Mouse (Mus musculus) layer of hippocampus, postnatal 36 days (tissue): ENCODE measurements around the gene Hus1b. TPM values are rescaled to one million over a fixed set of nuclear protein-coding genes. Genes with fewer than 3 reads are reported as not detected.

Source experiments
- DNase-seq, 2 experiments: peaks; one replicate each; pipeline ENCODE4 v3.0.0; 2022
- total RNA-seq, 2 experiments: library from RNA; stranded (reverse); gene quantifications; 2 replicates each; pipeline ENCODE4 v1.2.3; 2021

The Hus1b gene
- total RNA-seq, 2 experiments from 2014 or later = 0.97 TPM; not detected in 1

DNA sequence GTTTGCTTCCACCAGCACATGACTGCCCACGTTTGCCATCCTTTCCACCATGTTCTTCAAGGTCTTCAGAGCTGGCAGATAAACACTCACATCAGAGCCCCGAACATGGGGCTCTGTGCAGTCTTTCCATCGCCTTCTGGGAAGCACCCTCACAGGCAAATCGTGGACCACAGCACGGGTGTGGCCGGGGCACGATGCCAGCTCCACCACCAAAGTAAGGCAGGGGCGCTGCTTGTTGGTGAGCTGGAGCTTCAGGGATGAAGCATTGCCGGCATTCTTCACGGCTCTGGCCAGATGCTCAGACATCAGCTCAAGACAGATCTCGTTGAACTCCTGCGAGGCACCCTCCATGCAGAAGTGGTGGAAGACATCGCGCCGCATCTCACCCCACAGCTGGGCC, 430 bp downstream of the Hus1b start:
- DNase-seq = no peak

- no peak for DNase-seq
Measured at GRCm38 (mm10) chr13:30945788-30946187, 1.8 kb downstream of the Hus1b start.

GRCm38 (mm10) chr13:30932972-30933371, 14.6 kb downstream of the Hus1b start:
- DNase-seq = no peak

- DNase-seq = no peak
Measured at GRCm38 (mm10) chr13:30931613-30932012, 15.9 kb downstream of the Hus1b start.

DNA sequence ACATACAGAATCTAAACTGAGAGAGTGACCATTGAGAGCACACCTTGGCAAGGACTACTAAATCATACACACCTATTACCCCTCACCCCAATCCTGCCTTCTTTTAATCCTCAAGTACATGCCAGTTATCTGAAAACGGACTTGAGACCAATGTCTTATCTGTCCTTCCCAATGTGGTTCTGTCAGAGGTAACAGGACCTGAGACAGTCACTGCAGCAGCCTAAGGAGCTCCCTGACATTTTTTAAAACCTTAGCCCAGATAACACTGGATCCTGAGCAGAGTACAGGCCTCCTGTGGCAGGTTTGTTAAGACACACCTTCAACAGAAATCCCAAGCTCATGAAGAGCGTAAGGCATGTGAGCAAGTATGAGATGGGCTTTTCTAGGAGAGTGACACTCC, 18.4 kb downstream of the Hus1b start:
- no peak for DNase-seq

- DNase-seq = no peak
Measured at GRCm38 (mm10) chr13:30924269-30924668, 23.3 kb downstream of the Hus1b start.

- no peak for DNase-seq
Measured at GRCm38 (mm10) chr13:30921914-30922313, 25.6 kb downstream of the Hus1b start.

DNA sequence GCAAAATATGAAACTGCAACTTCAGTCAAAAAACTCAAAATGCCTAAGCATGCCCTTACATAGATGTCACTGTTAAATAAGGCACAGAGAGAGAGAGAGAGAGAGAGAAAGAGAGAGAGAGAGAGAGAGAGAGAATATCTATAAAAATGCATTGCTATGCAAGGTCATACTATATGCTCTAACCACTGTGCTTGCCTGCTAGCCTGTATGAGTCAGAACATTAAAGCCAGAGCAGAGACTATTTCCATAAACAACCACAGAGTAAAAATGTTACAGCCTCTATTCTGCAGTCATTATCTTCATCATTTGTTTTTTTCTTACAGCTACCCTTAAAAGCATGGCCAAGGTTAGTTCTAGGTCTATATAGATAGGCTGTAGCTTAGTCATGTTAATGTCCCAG, 33.8 kb downstream of the Hus1b start:
- no peak for DNase-seq

DNA sequence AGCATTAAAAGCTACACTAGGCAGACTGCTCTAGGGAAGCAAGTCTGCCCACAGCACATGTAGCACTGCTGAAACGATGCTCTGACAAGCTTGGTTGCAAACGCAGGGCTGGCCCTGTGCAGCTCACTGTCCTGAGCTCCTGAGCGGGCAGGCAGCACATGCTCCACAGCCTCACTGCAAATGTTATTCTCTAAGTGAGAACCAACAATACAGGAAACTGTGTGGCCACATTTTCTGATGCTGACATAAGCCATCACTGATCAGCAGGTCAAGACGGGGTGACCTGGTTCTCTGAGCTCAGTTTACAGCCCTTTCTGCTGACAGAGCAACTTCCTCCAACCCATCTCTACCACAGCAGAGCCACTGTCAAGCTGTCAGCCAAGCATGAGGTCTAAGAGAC, 34.5 kb downstream of the Hus1b start:
- no peak for DNase-seq

DNA sequence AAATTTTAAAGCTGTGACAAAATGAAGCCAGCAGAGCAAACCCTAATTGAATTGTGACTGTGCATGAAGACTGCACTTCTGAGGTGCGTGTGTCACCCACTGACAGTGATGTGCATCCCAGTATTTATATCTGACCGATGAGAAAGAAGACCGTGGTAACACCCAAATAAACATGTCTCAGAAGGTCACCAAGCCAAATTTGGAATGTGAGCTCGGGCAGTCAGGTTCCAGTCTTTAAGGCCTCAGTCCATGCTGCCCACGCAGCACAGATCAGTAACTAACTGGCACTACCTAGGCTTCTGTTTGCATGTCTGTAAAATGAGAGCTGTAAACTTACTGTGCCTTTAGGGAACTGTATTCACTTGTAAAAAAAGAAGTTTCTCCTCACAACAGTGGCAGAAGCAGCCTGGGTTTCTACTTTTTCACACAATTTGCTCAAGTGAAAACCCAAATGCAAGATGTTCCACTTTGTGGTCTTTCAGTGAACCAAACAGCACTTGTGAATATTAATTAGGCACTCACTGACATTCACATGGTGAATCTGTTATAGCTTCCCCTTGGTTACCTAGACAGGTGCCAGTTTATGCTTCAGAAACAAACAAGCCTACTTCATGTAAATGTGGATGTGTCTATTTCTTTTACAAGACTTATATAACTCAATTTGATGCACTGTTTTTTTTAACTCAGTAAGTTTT, 35.5 kb downstream of the Hus1b start:
- no peak for DNase-seq

DNA sequence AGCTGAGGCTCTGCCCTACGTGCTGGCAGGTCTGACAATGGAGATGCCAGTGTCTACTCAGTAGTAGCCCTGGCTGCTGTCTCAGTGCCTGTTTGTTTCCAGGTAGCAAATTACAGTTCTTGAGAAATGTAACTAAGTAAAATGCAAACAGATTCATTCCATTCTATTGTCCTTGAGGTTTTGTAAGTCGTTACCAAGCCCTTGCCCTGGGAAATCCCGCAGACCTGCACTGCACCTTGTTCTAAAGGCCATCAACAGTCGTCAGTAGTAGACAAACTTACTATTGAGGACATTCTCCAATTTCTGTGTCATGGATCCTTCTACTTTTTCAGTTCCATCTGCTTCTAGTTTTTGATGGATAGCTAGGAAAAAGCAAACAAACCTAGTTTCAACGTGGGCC, 36.7 kb downstream of the Hus1b start:
- DNase-seq = no peak

DNA sequence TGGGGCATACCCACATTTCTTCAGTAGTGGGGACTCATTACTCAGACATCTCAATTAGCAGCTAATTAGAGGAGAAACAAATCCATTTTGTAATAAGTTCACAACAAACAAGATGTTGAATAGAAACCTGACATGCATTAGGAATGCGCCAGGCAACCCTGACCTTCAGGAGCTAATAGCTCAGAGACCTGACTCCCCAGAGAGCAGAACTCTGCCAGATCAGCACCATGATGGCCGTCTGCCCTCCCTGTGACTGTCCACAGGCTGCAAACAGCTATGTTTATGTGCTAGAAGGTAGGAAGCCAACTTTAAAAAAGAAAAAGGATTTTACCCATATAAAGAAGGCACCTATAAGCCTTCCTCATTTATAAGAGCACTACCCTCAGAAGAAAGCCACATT, 45.3 kb downstream of the Hus1b start:
- DNase-seq = no peak

DNA sequence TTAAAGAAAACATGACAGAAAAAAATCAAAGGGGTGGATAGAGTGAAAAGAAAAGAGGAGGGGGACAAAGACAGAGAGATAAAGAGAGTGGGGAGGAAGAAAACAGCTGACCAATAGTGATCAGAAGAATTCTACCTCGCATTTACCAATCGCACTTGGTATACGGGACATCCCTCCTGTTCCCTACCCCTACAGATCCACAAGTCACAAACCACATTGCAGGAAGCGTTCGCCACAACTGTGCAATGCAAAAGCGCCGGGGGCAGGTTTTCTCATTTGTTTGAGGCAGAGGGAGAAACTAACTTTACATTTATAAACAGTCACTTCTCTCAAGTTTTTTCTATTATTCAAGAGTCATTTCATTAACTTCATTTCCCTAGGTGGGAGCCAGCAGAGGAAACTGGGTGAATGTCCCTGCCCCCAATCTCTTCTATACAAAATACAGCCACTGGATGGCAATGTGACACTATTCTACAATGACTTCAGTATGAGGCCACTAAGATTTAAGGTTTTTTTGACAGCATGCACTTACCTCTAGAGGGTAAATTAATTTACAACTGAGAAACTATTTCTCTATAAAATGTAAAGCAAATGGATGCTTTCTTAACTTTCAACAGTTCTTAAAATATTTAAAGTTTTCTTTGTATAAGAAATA, 46.0 kb downstream of the Hus1b start:
- DNase-seq = no peak

Other genes with a start within 250 kb of the Hus1b start
- gene Irf4, start 198.5 kb downstream of the Hus1b start, total RNA-seq = under 1 TPM; 0.12 to 0.48 TPM
- 10 to 100 TPM; 37.4 to 37.7 TPM for gene Exoc2, start 26.3 kb upstream of the Hus1b start, total RNA-seq
- gene Gm5447, start 26.4 kb upstream of the Hus1b start, total RNA-seq = not detected